Mouse (Mus musculus) hindbrain, embryonic 14.5 days (tissue): ENCODE results near the gene Adarb2. TPM values are rescaled to one million over a fixed set of nuclear protein-coding genes. Genes with fewer than 3 reads are reported as not detected.
A peak's percentile ranks its signal among the peaks of the same experiment; 100 is the strongest.

Source experiments
- ATAC-seq: fragments of 200-750 bp; cut with Nextera tagmentation; 2 replicates; pipeline ENCODE4 v1.8.0; 2017; ENCODE audit warnings: moderate number of reproducible peaks, mild to moderate bottlenecking, moderate TSS enrichment, moderate library complexity; ENCODE audit not compliant: low FRiP score
- DNase-seq: peaks from one replicate; pipeline ENCODE4 v3.0.0-alpha.2; 2015; ENCODE audit warnings: low spot score
- H3K27ac ChIP-seq: fragments of 300-500 bp; sonication (generic); 2 replicates; pipeline ENCODE4 v1.5.1; 2014; ENCODE audit warnings: mild to moderate bottlenecking, moderate library complexity
- H3K27me3 ChIP-seq: fragments of 300-500 bp; sonication (generic); 2 replicates; pipeline ENCODE4 v1.6.1; 2014; ENCODE audit warnings: mild to moderate bottlenecking, low read length, mixed read lengths; ENCODE audit not compliant: control insufficient read depth, insufficient read depth
- H3K36me3 ChIP-seq: fragments of 300-500 bp; sonication (generic); replicated peaks from 2 replicates; pipeline ENCODE4 v1.6.1; 2014; ENCODE audit not compliant: control insufficient read depth, insufficient read depth
- H3K4me1 ChIP-seq: fragments of 300-500 bp; sonication (generic); replicated peaks from 2 replicates; pipeline ENCODE4 v1.6.1; 2014; ENCODE audit warnings: antibody characterized with exemption, low read length, mixed read lengths; ENCODE audit not compliant: control insufficient read depth, insufficient read depth
- H3K4me2 ChIP-seq: fragments of 300-500 bp; sonication (generic); replicated peaks from 2 replicates; pipeline ENCODE4 v1.6.1; 2014; ENCODE audit warnings: mild to moderate bottlenecking, moderate library complexity
- H3K4me3 ChIP-seq: fragments of 300-500 bp; sonication (generic); replicated peaks from 2 replicates; pipeline ENCODE4 v1.5.1; 2014; ENCODE audit warnings: mild to moderate bottlenecking, low read length
- H3K9ac ChIP-seq: fragments of 300-500 bp; sonication (generic); 2 replicates; pipeline ENCODE4 v1.6.1; 2014
- H3K9me3 ChIP-seq: fragments of 300-500 bp; sonication (generic); 2 replicates; pipeline ENCODE4 v1.6.1; 2016; ENCODE audit warnings: low read length; ENCODE audit not compliant: control insufficient read depth
- WGBS: fragments of 180-500 bp; shearing (Covaris S2); extraction: QIAGEN DNeasy Blood & Tissue Kit; methylation state at CpG from one replicate; pipeline ENCODE4 v1.1.7; 2014; 5-methylcytosine and 5-hydroxymethylcytosine counted together
- polyA plus RNA-seq: library from polyadenylated mRNA; unstranded; fragments of >200 nt; fragmentation: Nextera tagmentation; extraction: Ambion mirVana; gene quantifications from 2 replicates; pipeline ENCODE4 v1.2.1, GENCODE M21; 2014

Adarb2 gene
- polyA plus RNA-seq, 1 experiment from 2014 or later: 27.5 TPM

DNA sequence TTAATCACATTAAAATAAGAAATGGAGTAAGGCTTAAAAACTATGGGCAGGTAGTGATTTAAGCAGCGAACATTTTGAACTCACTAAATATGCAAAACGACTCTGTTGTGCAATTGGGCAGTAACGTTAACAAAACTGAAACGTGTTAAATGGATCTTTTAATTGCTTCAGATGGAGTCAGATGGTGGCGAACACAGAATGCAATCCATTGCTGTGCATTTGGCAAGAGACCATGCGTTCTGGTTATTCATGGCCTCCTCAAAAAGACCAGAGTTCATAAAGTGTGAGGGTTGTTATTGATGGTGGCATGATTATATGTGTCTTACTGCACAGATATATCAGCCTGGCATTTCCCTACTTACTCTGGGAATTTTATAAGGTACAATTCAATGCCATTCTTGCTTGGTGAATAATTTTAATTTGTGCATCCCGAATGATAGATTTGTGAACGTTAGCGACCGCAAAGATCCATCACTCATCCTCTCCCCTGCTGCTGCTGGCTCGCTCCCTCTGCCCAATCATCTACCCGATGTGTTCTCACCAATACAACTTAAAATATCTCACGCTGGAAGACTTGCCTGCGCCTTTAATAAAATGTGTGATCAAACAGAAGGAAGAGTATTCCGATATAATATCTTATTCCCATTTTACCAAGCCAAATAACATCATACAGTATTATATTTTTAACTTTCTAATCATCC, 221.5 kb downstream of the Adarb2 start:
- no peaks in the 10 kb centered on the region for H3K4me1 ChIP-seq
- no peaks in the 10 kb centered on the region for H3K9me3 ChIP-seq
- no peak overlapping the region for H3K4me2 ChIP-seq
- 76% methylated on average over 15 of the region's 15 CpGs for WGBS
- no peak for DNase-seq
- H3K36me3 ChIP-seq: no peaks in the 10 kb centered on the region
- no peak overlapping the region for H3K4me3 ChIP-seq
- no peak overlapping the region for H3K9ac ChIP-seq
- H3K27ac ChIP-seq: no peak overlapping the region
- no peak for ATAC-seq
- no peaks in the 10 kb centered on the region for H3K27me3 ChIP-seq

DNA sequence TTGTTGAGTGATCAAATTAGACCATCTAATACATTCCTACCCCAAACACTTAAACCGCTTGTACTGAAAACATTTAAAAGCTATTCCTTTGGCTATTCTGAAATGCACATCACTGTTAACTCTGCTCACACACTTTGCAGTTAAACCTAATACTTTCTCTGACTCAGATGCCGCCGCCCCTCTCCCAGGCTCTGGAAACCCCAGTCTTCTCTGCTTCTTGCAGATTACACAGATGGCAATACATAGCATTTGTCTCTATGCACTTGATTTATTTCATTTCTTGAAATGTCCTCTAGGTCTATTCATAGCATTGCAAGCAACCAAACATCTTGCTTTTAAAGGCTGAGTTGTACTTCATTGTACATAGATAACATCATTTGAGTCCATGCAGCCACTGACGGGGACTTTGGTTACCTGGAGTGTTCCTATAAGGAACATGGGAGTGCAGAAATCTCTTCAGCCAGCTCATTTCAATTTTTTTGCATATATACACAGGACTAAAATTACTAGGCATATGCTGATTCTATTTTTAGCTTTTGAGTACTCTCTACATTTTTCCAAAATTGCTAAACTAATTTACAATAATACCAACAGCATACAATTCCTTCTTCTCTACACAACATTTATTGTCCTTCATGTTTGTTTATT, 236.6 kb downstream of the Adarb2 start:
- 96% methylated on average over 4 of the region's 4 CpGs for WGBS
- H3K4me2 ChIP-seq: no peak overlapping the region

DNA sequence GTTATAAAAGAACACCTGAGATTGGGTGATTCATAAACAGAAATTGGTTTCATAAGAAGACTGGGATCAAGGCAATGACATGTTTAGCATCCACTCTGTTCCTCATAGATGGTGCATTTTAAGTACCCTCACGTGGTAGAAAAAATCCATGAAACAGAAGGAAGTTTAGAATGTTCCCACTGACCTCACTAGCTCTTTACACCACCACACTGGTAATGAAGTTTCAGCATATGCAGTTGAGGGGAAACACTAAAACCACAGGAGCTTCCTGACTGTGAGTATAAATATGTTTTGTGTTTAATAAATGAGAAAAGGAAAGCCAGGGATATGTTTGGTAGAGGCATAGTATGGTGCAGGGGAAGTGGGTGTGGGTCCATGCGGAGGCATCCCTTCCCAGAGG, 242.7 kb downstream of the Adarb2 start:
- Histone ChIP-seq H3K9ac (no peak overlapping the region), H3K4me2 (no peak overlapping the region), H3K27me3 (no peaks in the 10 kb centered on the region), H3K4me1 (no peaks in the 10 kb centered on the region), H3K4me3 (no peak overlapping the region), H3K36me3 (no peaks in the 10 kb centered on the region), H3K9me3 (no peaks in the 10 kb centered on the region), H3K27ac (no peak overlapping the region)
- DNase-seq (no peak), ATAC-seq (no peak)
- 86% methylated on average over 2 of the region's 2 CpGs for WGBS

More for the DNA sequence above, 236.6 kb downstream of the Adarb2 start:
- H3K9ac ChIP-seq: no peak overlapping the region
- H3K36me3 ChIP-seq: no peaks in the 10 kb centered on the region
- ATAC-seq: no peak
- H3K4me3 ChIP-seq: no peak overlapping the region
- 0 out of 2 replicates have a peak, but pooled peaks cover 1% of the 10 kb centered on the region for H3K9me3 ChIP-seq
- H3K27me3 ChIP-seq: no peaks in the 10 kb centered on the region
- no peaks in the 10 kb centered on the region for H3K4me1 ChIP-seq
- no peak for DNase-seq
- no peak overlapping the region for H3K27ac ChIP-seq

DNA sequence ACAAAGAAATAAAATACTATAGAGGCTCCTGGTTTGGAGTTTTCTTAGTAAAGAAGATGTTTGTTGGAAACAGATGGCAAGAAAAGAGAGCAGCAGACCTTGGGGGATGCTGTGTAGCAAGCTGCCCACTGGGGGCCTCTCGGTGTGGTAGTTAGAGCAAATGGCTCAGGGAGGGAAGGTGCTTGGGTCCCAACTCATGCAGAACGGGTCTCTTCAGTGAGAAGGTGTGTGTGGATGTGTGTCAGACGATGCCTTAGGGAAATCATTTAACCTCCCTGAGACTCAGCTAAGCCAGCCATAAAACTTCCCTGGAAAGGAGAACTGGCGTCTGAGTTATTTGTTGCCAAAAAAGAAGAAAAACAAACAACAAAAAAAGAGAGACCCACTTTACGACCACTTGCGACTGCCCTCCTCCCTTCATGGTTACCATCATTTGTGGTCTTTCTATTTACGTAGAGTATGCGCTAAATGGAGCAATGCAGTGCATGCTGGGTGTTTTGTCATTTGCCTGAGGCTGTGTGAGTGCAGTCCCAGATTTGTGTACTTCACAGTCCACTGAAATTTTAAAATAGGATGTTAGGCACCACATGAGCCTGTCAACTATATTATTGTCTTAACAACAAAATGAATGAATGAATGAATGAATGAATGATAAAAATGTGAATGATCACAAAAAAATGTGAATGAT, 245.7 kb downstream of the Adarb2 start:
- no peaks in the 10 kb centered on the region for H3K9me3 ChIP-seq
- WGBS: 73% methylated on average over 8 of the region's 8 CpGs
- H3K27ac ChIP-seq: no peak overlapping the region
- no peaks in the 10 kb centered on the region for H3K4me1 ChIP-seq
- ATAC-seq (peak; percentile 55; the same call in 1 of the 2 replicates), DNase-seq (no peak)
- no peaks in the 10 kb centered on the region for H3K27me3 ChIP-seq
- H3K36me3 ChIP-seq: no peaks in the 10 kb centered on the region
- no peak overlapping the region for H3K9ac ChIP-seq
- H3K4me3 ChIP-seq: no peak overlapping the region
- no peak overlapping the region for H3K4me2 ChIP-seq

DNA sequence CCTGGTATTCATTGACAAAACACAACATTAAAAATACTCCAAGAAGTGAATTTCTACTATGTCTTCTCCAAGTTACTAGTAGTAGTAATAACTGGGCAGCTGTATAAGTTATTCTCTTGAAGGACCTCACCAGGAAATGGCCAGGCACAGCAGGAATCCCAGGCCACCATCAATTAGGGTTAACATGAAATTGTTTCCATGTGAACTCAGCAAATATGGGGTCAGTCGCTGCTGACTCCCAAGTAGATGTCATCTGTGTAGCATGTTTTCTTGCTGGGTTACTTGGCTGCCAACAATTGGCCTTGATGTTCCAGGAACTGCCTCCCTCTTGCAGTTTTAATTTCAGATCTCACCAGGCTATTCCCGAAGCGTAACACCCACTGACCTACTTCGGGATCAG, 248.9 kb downstream of the Adarb2 start:
- ATAC-seq: no peak
- H3K4me2 ChIP-seq: no peak overlapping the region
- 80% methylated on average over 4 of the region's 4 CpGs for WGBS
- no peak overlapping the region for H3K27ac ChIP-seq
- H3K4me1 ChIP-seq: no peaks in the 10 kb centered on the region
- no peaks in the 10 kb centered on the region for H3K9me3 ChIP-seq
- no peak overlapping the region for H3K9ac ChIP-seq
- no peaks in the 10 kb centered on the region for H3K36me3 ChIP-seq
- H3K4me3 ChIP-seq: no peak overlapping the region
- no peaks in the 10 kb centered on the region for H3K27me3 ChIP-seq
- DNase-seq: no peak

DNA sequence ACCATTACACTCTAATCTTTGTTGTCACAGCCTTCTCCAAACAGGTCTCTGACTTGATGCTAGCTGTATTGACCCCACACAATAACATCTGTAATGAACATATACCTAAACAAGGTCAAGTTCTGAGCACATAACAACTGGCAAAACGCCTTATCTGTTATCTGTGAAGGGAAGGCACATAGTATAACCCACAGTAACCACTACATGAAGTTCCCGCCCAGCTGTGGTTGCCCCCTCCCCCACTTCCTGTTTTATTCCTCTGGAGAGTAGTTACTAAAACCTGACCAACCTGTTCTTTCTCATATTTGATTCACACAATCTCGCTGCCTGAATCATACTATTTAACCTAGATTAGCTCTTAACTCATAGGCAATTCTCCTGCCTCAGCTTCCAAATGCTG, 254.2 kb downstream of the Adarb2 start:
- no peaks in the 10 kb centered on the region for H3K36me3 ChIP-seq
- DNase-seq: no peak
- no peak overlapping the region for H3K27ac ChIP-seq
- no peaks in the 10 kb centered on the region for H3K9me3 ChIP-seq
- H3K4me2 ChIP-seq: no peak overlapping the region
- no peak overlapping the region for H3K9ac ChIP-seq
- no peaks in the 10 kb centered on the region for H3K27me3 ChIP-seq
- H3K4me1 ChIP-seq: no peaks in the 10 kb centered on the region
- ATAC-seq: no peak
- H3K4me3 ChIP-seq: no peak overlapping the region
- 80% methylated on average over 3 of the region's 3 CpGs for WGBS

DNA sequence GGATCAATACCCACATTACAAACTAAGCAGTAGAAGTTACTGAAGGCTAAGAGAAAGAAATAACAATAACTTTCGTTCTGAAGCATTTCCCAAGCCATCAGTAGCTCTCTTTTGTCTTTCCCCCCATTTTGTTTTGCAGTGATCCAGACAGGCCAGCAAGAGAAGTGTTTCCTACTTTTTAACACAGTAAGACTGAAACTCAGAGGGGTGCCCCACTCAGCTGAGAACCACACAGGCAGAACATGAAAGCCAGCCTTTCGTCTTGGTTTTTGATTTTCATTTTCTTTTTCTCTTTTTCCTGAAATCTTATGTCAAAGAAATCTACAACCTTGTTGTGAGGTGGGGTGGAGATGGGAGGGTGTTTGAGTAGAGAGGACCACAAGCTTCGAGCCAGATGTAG, 255.2 kb downstream of the Adarb2 start:
- H3K9me3 ChIP-seq: no peaks in the 10 kb centered on the region
- H3K4me3 ChIP-seq: no peak overlapping the region
- ATAC-seq (no peak), DNase-seq (no peak)
- H3K9ac ChIP-seq: no peak overlapping the region
- no peaks in the 10 kb centered on the region for H3K36me3 ChIP-seq
- H3K27ac ChIP-seq: no peak overlapping the region
- H3K27me3 ChIP-seq: no peaks in the 10 kb centered on the region
- no peaks in the 10 kb centered on the region for H3K4me1 ChIP-seq
- no peak overlapping the region for H3K4me2 ChIP-seq
- 66% methylated on average over 3 of the region's 3 CpGs for WGBS

DNA sequence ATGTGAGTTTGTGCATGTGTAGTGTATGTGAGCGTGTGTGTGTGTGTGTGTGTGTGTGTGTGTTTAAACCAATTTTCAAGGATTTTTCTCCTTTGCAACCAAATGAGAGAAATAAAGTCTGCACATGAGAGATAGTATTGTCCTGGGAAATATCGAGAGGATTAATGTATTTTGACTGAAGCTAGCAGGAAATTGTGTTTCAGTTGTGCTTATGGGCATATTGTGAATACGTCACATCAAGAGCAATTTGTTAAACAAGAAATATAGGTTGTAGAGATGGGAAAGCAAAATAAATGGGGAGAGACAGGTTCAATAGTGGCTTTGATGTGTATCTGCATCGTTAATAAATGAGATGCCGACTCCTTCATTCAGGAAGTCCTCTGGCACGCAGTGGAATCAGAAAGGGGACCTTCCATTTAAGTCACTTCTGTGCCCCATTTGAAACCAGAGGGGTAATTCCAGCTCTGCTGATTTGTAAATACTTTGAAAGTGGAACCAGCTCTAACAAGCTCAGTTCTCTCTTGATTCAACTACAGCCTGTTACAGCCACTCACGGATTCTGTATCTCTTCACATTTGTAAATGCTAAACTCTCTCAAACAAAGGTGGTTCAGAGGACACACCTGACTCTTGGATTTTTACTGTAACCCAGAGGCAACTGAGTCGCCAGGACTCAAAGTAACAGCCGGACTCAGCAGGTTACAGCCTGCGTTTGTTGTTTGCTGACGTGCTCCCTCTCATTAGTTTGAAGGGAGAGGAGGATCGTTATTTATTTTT, 265.1 kb downstream of the Adarb2 start:
- Histone ChIP-seq H3K4me1 (no peaks in the 10 kb centered on the region), H3K27ac (no peak overlapping the region), H3K27me3 (no peaks in the 10 kb centered on the region), H3K9ac (no peak overlapping the region), H3K4me2 (peak overlapping the region; percentile 28; the same call in 1 of the 2 replicates), H3K36me3 (no peaks in the 10 kb centered on the region), H3K4me3 (no peak overlapping the region), H3K9me3 (no peaks in the 10 kb centered on the region)
- 67% methylated on average over 12 of the region's 12 CpGs for WGBS
- ATAC-seq: no peak
- DNase-seq: no peak

DNA sequence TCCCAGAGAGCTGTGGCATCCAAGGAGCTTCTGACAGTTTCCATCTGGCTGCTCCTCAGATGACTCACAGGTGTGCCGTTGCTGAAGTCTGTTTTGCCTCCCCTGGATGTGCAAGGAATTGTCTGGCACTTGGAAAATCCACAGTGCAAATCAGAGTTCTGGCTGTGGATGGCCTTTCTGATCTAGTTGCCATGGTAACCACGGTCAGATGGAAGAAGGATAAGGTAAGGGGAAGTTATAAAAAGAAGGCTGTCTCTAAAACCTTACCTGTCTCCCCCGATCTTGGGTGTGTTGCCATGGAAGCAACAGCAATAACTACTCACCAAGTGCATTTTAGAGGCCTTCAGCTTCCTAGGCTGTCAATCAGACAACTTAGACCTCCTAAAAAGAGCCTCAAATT, 273.6 kb downstream of the Adarb2 start:
- H3K9me3 ChIP-seq: no peaks in the 10 kb centered on the region
- H3K4me3 ChIP-seq: no peak overlapping the region
- H3K4me1 ChIP-seq: no peaks in the 10 kb centered on the region
- WGBS: 67% methylated on average over 3 of the region's 3 CpGs
- no peak overlapping the region for H3K9ac ChIP-seq
- H3K27me3 ChIP-seq: no peaks in the 10 kb centered on the region
- ATAC-seq (no peak), DNase-seq (no peak)
- no peaks in the 10 kb centered on the region for H3K36me3 ChIP-seq
- no peak overlapping the region for H3K4me2 ChIP-seq
- no peak overlapping the region for H3K27ac ChIP-seq
